Mouse (Mus musculus): ENCODE results near the gene Nat8l.

Gene Nat8l

DNA sequence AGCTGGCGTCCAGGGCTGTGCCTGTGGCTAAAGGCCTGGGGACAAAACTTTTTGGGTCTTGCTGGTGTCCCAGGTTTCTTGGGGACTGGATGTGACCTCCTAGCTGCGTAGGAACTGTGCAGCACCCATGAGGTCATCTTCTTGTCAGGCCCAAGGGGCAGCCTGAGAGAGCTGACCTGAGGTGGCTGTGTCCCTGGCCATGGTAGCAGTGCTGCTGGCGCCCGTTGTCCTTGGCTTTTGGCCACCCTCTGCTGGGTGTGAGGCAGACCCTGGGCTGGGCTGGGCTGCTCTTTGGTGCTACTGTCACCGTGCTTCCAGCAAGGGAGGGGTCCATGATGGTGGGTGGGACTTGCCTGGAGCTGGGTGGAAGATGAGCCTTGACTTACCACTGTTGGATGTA, 8.8 kb downstream of the Nat8l start:
- DNase-seq: no peak

DNA sequence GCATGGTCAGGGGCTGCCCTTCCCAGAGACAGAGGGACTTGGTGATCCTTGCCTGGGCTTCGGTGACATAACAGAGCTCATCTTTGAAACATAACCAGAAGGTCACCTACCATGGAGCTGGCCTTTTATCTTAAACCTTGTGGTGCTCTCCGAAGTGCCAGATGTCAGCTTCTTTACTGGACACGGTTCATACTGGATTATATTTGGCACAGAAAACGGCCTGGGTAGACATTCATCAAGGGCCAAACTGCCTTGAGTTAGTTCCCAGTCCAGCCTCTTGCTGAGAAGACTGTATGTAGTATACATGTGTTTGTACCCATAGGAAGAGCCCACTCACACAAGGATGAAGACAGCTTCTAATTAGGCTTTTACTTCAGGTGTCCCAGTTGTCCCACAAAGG, 11.0 kb downstream of the Nat8l start:
- DNase-seq: no peak

- DNase-seq: no peak
Observed at GRCm38 (mm10) chr5:34007392-34007941, 11.7 kb downstream of the Nat8l start.

DNA sequence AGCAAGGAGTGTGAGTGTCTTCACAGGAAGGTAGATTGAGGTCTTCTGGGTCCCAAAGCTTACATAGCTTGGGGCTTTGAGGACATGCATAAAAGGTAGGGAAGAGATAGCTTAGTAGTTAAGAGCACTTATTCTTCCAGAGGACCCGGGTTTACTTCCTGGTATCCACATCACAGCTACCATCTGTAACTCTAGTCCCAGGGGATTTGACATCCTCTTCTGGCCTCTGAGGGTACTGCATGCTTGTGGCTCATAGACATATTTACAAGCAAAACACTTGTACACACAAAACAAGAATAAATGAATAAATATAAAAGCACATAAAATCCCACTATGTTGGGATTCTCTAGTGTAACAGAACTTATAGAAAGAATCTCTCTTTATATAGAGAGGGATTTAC, 18.9 kb downstream of the Nat8l start:
- no peak for DNase-seq

DNA sequence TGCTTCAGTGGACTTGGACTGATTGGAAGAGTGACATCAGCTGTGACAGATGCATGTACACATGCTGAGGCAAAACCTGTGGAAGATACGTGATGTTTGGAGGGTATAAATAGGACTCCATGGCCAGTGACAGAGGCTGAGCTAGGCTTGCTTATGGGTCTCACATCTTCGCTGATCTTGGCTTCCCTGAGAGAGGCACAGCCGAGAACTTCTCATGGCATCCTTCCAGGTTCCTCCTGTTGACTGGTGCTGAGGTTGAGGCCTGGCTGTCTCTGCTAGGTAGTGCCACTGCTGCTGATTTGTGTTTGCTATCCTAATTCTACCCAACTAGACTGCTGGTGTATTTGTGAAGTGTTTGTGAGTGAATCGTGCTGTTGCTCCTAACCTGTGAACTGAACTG, 23.2 kb downstream of the Nat8l start:
- DNase-seq: no peak

DNA sequence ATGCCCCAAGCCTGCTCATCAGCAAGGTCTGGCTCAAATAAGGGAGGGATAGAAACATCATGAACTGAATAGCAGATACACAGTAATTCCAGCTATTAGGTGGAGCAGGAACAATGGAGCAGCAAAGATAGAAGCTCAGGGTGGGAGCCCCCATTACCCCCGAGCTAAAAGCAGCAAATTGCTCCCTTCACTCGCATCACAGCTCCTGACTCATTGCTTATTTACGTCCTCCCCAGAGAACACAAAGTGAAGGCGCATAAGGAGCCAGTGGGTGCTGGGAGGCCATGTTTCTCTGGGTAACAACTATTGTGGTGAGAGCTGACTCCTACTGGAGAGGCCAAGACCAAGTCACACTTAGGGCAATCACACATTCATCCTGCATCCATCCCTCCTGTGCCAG, 34.3 kb downstream of the Nat8l start:
- DNase-seq: no peak

DNA sequence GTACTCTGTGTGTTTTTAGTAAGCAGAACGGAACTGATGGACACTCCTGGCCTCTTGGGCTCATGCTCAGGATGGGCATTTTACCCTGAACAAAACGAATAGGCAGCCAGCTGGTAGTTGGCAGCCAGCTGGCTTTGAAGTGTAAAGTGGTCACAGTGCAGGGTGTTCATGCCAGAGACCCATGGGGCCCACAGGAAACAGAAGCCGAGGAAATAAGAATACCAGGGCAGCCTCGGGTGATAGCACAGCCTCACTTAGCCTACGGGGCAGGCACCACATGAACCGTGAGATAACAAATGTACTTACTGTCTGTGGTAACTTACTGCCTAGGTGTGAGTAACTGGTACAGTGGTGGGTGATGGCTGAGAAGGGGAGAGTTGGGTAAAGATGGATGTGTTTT, 35.2 kb downstream of the Nat8l start:
- no peak for DNase-seq

DNA sequence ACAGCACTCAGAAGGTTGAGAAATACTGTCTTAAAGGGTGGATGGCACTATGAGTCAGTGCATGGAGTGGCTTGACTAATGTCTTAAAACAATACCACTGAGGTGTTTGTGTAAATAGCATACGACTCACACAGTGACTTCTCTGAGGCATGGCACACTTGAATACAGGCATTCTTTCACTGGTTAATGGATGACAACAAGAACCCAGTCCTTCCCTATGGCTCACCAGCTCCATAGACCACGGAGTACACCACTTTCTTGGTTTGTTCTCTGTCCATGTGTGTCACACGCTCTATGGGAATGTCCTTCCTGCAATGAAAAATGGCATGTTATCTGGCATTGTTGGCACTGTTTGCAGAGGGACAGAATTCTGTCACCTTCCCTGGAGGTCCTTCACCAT, 36.7 kb downstream of the Nat8l start:
- no peak for DNase-seq
